Mouse (Mus musculus) E14TG2a.4 (cell line): ENCODE results near the gene Hhipl1.

ENCODE experiments used
- CTCF ChIP-seq: conservative IDR thresholded peaks from 2 replicates; pipeline ENCODE4 v1.5.1; 2014; ENCODE audit warnings: low read length
- NANOG ChIP-seq: IDR thresholded peaks from 2 replicates; pipeline ENCODE4 v1.6.1; 2014; ENCODE audit warnings: borderline replicate concordance, low read length, mixed read lengths
- POU5F1 ChIP-seq: IDR thresholded peaks from 2 replicates; pipeline ENCODE4 v1.6.1; 2014; ENCODE audit warnings: low read length, borderline replicate concordance

DNA sequence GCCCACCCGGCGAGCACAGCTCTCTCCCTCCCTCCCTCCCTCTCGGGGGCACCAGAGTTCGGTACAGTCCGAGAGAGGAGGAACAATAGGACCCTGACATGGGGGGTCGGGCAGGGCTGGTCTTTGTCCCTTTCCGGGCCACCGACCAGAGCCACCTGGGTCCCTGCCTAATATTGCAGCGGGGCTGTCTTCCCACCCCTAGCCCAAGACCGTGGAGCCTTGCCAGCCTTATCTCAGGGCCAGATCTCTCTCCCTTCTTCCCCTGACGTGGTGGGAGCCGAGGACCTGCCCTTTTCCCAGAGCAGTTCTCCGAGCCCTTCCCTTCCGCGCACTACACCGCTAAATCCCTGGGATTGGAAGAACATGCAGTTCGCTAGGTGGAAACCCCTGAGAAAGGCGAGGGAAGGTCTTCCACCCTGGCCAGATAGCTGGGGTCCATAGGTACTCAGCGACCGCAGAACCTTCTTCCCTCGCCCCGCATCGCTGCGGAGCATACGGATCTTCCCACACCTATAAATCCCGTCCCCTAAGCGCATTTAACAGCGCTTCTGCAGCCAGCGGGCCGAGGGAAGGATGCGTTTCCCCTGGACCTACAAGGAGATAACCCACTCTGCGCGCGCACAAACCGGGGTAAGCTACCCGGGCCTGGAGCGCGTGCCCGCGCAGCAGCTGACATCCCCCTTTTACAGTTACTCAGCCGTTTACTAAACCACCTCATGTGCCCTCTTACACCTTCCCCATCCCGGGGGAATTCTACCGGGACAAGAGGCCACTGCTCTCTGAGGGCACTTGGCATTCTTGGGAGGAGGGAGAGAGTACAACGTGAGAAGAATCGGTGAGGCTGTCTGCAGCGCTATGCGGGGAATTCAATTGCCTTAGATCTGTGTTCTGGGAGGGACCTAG, 29.9 kb upstream of the Hhipl1 start:
- TF ChIP-seq CTCF (no peak), NANOG (no peak), POU5F1 (no peak)
